Mouse (Mus musculus) liver, embryonic 16.5 days (tissue): ENCODE measurements around the gene Reep3. TPM values are rescaled to one million over a fixed set of nuclear protein-coding genes. Genes with fewer than 3 reads are reported as not detected.

Experiments
- ATAC-seq: fragments of 200-750 bp; cut with Nextera tagmentation; 2 replicates; pipeline ENCODE4 v1.8.0; 2017; ENCODE audit warnings: low read depth, mild to moderate bottlenecking, moderate number of reproducible peaks, moderate library complexity
- H3K27ac ChIP-seq: fragments of 300-500 bp; sonication (generic); 2 replicates; pipeline ENCODE4 v1.5.1; 2014; ENCODE audit warnings: mild to moderate bottlenecking, low read length
- H3K27me3 ChIP-seq: fragments of 300-500 bp; sonication (generic); 2 replicates; pipeline ENCODE4 v1.6.1; 2014; ENCODE audit warnings: low read depth, low read length, mixed read lengths; ENCODE audit not compliant: control insufficient read depth, insufficient read depth
- H3K36me3 ChIP-seq: fragments of 300-500 bp; sonication (generic); 2 replicates; pipeline ENCODE4 v1.6.1; 2014; ENCODE audit warnings: mild to moderate bottlenecking; ENCODE audit not compliant: control insufficient read depth, insufficient read depth
- H3K4me1 ChIP-seq: fragments of 300-500 bp; sonication (generic); 2 replicates; pipeline ENCODE4 v1.6.1; 2014; ENCODE audit warnings: low read depth, low read length, mixed read lengths; ENCODE audit not compliant: control insufficient read depth
- H3K4me2 ChIP-seq: fragments of 300-500 bp; sonication (generic); 2 replicates; pipeline ENCODE4 v1.6.1; 2014; ENCODE audit warnings: low read depth, low read length, mixed read lengths
- H3K4me3 ChIP-seq: fragments of 300-500 bp; sonication (generic); 2 replicates; pipeline ENCODE4 v1.5.1; 2014; ENCODE audit warnings: low read depth, mild to moderate bottlenecking, low read length
- H3K9ac ChIP-seq: fragments of 300-500 bp; sonication (generic); 2 replicates; pipeline ENCODE4 v1.6.1; 2014; ENCODE audit warnings: low read depth, low read length
- H3K9me3 ChIP-seq: fragments of 300-500 bp; sonication (generic); replicated peaks from 2 replicates; pipeline ENCODE4 v1.6.1; 2016; ENCODE audit warnings: low read length; ENCODE audit not compliant: control insufficient read depth
- WGBS: fragments of 180-500 bp; shearing (Covaris S2); extraction: QIAGEN DNeasy Blood & Tissue Kit; methylation state at CpG from one replicate; pipeline ENCODE4 v1.1.7; 2014; ENCODE audit not compliant: insufficient replicate concordance; 5-methylcytosine and 5-hydroxymethylcytosine counted together
- polyA plus RNA-seq: library from polyadenylated mRNA; unstranded; fragments of >200 nt; fragmentation: Nextera tagmentation; extraction: Ambion mirVana; gene quantifications from 2 replicates; pipeline ENCODE4 v1.2.1, GENCODE M21; 2015

Reep3 gene
- polyA plus RNA-seq, 1 experiment from 2014 or later = 10.0 TPM

DNA sequence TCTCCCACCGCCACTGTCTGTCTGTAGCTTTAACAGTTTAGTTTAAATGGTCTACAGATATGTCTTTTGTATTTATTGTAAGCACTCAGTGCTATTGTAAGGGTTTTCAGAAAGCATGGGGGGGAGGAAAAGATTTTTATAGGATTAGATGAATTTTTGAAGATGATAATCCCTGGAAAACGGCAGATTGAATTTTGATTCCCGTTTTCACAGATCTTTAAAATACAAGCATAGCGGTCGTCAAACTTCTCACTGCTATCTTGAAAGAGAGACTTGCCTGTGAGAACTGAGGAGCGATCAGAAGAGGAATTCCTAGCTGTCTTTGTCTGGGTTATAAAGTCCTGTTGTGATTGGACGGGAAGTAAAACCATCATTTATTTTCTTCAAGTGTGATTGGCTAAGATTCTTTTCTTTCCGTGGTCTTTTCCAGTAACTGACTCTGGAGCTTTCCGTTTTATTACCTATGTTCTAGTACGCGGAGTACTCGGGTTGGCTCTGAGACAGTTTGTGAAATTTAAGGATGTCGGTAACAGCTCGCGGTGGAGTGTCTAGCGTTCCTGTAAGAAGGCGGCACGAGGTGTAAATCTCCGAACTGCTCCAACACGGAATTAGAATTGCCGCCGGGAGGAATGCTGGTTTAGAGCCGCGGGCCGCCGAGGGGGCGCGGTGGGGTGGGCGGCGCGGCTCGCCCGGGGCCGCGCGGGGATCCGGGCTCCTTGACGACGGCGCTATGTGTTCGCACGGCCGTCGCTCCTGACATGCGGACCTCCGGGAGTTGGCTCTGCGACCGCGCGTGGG lies 29.5 kb upstream of the Reep3 start:
- peak overlapping the region; percentile 95 for H3K4me2 ChIP-seq
- peaks cover 28% of the 10 kb centered on the region for H3K27me3 ChIP-seq
- 1% methylated on average over 50 of the region's 50 CpGs for WGBS
- peak overlapping the region; percentile 65 for H3K9ac ChIP-seq
- peak; percentile 46 for ATAC-seq
- peak overlapping the region; percentile 19; the same call in 1 of the 2 replicates for H3K27ac ChIP-seq
- H3K36me3 ChIP-seq = no peaks in the 10 kb centered on the region
- H3K4me1 ChIP-seq = peaks cover 7% of the 10 kb centered on the region
- H3K9me3 ChIP-seq = no peaks in the 10 kb centered on the region
- H3K4me3 ChIP-seq = peak overlapping the region; percentile 76

DNA sequence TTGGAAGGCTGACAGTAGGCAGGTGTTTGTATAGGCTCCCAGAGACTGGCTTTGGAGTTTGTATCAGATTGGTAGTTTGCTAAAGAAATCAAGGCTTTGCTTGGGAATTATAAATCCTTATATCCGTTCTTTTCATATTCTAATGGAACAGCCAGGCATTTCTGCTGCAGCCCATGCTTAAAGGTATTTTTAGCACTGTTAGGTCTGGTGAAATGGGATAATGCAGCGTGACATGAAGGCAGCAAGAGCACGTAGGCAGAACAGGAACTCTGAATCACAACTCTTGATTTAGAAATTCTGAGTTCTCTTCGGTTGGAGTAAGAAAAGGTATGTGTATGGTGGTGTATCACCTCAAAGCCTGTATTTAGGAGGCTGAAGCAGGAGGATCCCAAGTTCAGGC lies 27.4 kb upstream of the Reep3 start:
- Histone ChIP-seq H3K4me1 (peaks cover 10% of the 10 kb centered on the region), H3K4me3 (no peak overlapping the region), H3K27me3 (peaks cover 28% of the 10 kb centered on the region), H3K27ac (no peak overlapping the region), H3K4me2 (no peak overlapping the region), H3K36me3 (no peaks in the 10 kb centered on the region), H3K9me3 (no peaks in the 10 kb centered on the region), H3K9ac (no peak overlapping the region)
- ATAC-seq = no peak
- WGBS = 50% methylated on average over 4 of the region's 4 CpGs

DNA sequence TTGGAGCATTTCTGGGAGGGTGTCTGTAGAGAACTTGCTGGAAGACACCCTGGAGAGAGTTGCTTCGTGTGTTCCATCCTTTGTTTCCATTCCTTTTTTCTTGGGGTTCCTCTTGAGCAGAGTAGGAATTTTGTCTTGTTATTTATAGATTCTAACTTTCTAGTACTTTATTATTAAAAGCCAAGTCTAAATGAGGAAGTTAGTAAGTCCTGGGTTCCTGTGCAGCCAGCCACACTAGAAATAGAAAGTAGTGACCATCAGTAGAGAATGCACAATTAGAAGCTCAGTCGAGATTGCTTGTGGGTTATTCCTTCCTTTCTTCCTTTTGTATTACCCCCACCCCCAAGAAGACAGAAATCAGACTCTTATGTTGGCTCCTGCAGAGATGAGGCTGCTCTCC lies 27.0 kb upstream of the Reep3 start:
- Histone ChIP-seq H3K9me3 (no peaks in the 10 kb centered on the region), H3K36me3 (no peaks in the 10 kb centered on the region), H3K9ac (no peak overlapping the region), H3K4me3 (no peak overlapping the region), H3K27ac (no peak overlapping the region), H3K4me1 (peaks cover 10% of the 10 kb centered on the region), H3K27me3 (peaks cover 28% of the 10 kb centered on the region), H3K4me2 (no peak overlapping the region)
- ATAC-seq = no peak
- WGBS = 32% methylated on average over 2 of the region's 2 CpGs

DNA sequence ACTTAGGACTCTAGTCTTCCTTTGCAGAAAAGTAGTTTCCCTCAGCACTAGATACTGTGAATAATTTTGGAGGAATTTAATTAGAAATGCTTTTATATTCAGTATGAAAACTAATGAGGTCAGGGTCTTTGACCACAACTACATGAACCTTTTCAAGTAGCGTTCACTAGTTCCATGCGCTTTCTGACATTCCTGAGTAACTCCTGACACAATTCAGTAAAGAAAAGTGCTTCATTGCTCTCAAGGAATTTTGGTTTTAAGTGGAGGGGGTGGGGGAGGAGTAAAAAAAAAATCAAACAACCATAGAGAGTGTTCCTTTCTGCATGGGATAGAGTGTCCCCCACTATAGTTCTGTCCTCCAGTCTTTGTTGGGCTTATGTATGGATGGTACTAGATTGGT lies 23.9 kb upstream of the Reep3 start:
- H3K4me2 ChIP-seq = no peak overlapping the region
- H3K4me3 ChIP-seq = no peak overlapping the region
- no peak overlapping the region for H3K27ac ChIP-seq
- H3K36me3 ChIP-seq = no peaks in the 10 kb centered on the region
- H3K9me3 ChIP-seq = no peaks in the 10 kb centered on the region
- peaks cover 2% of the 10 kb centered on the region for H3K27me3 ChIP-seq
- peaks cover 5% of the 10 kb centered on the region for H3K4me1 ChIP-seq
- 79% methylated on average over 2 of the region's 2 CpGs for WGBS
- no peak for ATAC-seq
- H3K9ac ChIP-seq = no peak overlapping the region

- H3K4me3 ChIP-seq = no peak overlapping the region
- WGBS = 57% methylated on average over 4 of the region's 4 CpGs
- no peak for ATAC-seq
- H3K36me3 ChIP-seq = no peaks in the 10 kb centered on the region
- H3K9me3 ChIP-seq = no peaks in the 10 kb centered on the region
- H3K9ac ChIP-seq = no peak overlapping the region
- no peaks in the 10 kb centered on the region for H3K27me3 ChIP-seq
- peaks cover 9% of the 10 kb centered on the region for H3K4me1 ChIP-seq
- H3K4me2 ChIP-seq = no peak overlapping the region
- no peak overlapping the region for H3K27ac ChIP-seq
Observed at GRCm38 (mm10) chr10:67120180-67120579, 23.4 kb upstream of the Reep3 start.

DNA sequence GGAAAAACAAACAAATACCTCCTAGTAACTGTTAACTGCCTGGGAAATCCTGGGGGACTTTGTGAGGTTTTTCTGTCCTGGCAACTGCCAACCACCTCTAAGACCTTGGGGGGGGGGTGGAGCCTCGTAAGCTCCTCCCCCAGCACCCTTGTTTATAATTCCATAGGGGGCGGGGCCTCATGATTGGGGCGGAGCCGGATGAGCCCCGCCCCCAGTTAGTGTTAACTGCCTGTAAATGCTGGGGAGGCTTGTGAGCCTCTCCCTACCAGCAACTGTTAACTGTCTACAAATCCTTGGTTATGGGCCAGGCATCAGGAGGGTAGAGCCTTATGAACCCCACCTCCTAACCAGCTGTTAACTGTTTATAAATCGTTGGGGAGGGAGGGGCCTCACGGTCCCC lies 22.5 kb upstream of the Reep3 start:
- Histone ChIP-seq H3K9ac (no peak overlapping the region), H3K27ac (no peak overlapping the region), H3K27me3 (no peaks in the 10 kb centered on the region), H3K9me3 (no peaks in the 10 kb centered on the region), H3K36me3 (no peaks in the 10 kb centered on the region), H3K4me1 (peaks cover 12% of the 10 kb centered on the region), H3K4me3 (no peak overlapping the region), H3K4me2 (no peak overlapping the region)
- no peak for ATAC-seq
- WGBS = 57% methylated on average over 7 of the region's 7 CpGs

GRCm38 (mm10) chr10:67116251-67116650 lies 19.5 kb upstream of the Reep3 start:
- ATAC-seq = no peak
- Histone ChIP-seq H3K9ac (no peak overlapping the region), H3K27ac (no peak overlapping the region), H3K36me3 (no peaks in the 10 kb centered on the region), H3K9me3 (no peaks in the 10 kb centered on the region), H3K27me3 (no peaks in the 10 kb centered on the region), H3K4me2 (no peak overlapping the region), H3K4me1 (peaks cover 12% of the 10 kb centered on the region), H3K4me3 (no peak overlapping the region)
- WGBS = 76% methylated on average over 8 of the region's 8 CpGs

DNA sequence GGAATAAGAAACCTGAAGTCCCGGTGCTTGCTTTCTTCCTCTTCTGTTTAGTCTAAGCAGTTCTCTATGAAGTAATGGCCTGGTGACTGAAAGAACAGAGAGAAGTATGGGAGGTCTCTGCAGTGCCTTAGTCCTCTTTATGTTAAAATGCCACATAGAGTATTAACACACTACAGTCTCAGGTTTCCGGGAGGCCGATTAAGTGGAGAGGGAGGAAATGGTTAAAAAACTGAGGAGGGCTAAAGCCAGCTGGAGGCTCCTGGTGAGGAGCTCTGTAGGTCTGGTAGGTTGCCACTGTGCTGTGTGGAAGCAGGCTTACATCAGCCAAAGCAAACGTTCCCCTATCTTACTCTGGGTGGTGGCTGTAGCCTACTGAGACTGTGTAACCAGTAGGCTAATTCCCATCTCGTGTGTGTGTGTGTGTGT lies 18.9 kb upstream of the Reep3 start:
- Histone ChIP-seq H3K9ac (no peak overlapping the region), H3K4me3 (no peak overlapping the region), H3K36me3 (no peaks in the 10 kb centered on the region), H3K4me2 (no peak overlapping the region), H3K27me3 (no peaks in the 10 kb centered on the region), H3K9me3 (no peaks in the 10 kb centered on the region), H3K27ac (peak overlapping the region; percentile 46; the same call in 1 of the 2 replicates), H3K4me1 (peaks cover 12% of the 10 kb centered on the region)
- ATAC-seq = 0 out of 2 replicates have a peak, but pooled peaks have one; percentile 47
- 15% methylated on average over 5 of the region's 5 CpGs for WGBS

DNA sequence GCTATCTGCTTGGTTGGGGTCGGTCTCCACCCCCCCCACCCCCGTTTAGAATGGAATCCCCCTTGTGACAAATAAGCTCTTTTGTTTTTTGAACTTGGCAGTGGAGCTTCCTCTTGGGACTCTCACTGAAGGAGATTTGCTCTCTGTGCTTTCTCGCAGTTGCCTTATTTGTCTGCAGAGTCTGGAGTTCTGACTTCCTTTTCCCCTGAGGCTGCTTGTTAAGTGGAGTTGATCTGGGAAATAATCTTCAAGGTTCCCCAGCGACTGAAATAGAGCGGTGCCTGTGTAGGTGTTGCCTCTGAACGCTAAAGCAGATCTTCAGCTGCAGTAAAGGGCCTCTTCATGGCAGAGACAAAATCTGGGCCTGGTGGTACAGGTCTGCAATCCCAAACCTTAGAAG lies 18.4 kb upstream of the Reep3 start:
- Histone ChIP-seq H3K27me3 (no peaks in the 10 kb centered on the region), H3K9me3 (no peaks in the 10 kb centered on the region), H3K36me3 (no peaks in the 10 kb centered on the region), H3K27ac (peak overlapping the region; percentile 41), H3K4me1 (peaks cover 12% of the 10 kb centered on the region), H3K9ac (no peak overlapping the region), H3K4me3 (no peak overlapping the region), H3K4me2 (no peak overlapping the region)
- ATAC-seq = 0 out of 2 replicates have a peak, but pooled peaks have one; percentile 16
- 31% methylated on average over 6 of the region's 6 CpGs for WGBS
